In genomic region chr3:84173581-84174154, GRCm38 (mm10) we compare ENCODE assay signal across 23 mouse cellular contexts. TPM values are rescaled to one million over a fixed set of nuclear protein-coding genes. Genes with fewer than 3 reads are reported as not detected.
DNase-seq lines count a peak whose midpoint lies in the region; ATAC-seq and TF ChIP-seq lines count a peak whose summit lies in the region.
"Had no signal": no experiment of that assay in that cellular context is flagged by ENCODE, and none has a peak within 500 bp of the region (broad histone marks: within the 10 kb centered on the region; RNA-seq: fewer than 3 reads in every experiment).

Gene Gm6525, plus strand, starts transcription at chr3:84174104.

- ATAC-seq in frontal cortex, adult (ENCODE audit: low TSS enrichment): 0 out of 2 replicates have a peak, but pooled peaks have one; percentile 35
- no peak for ATAC-seq in megakaryocyte-erythroid progenitor cell, adult 5-6 weeks (replicated peaks; ENCODE audit: low FRiP score, low TSS enrichment, poor library complexity, severe bottlenecking)
- ATAC-seq: forebrain, embryonic 13.5 days; forebrain, postnatal 0 days had no signal

- TF ChIP-seq CTCF in layer of hippocampus, adult 2 months (conservative IDR thresholded peaks at IDR 0.05): no peak

- DNase-seq in frontal cortex, adult 2 months (ENCODE audit: extremely low spot score in 1 of 2, low spot score in 1 of 2): no peak
- no peak for DNase-seq in layer of hippocampus, adult 2 months (ENCODE audit: low spot score in 2 of 2)
- no peak for DNase-seq in layer of hippocampus, adult 9-10 months (ENCODE audit: low spot score)
- peak; percentile 98 for DNase-seq in fat pad, adult 2 months (ENCODE audit: extremely low read depth, low read depth, low spot score)
- no peak for DNase-seq in embryo, embryonic 10.5 days (ENCODE audit: low spot score)
- DNase-seq: adrenal gland, adult 2 months; adrenal gland, postnatal 10 days; adrenal gland, postnatal 25 days; cerebellum, adult 11-12 months; cerebellum, adult 2 months; cerebellum, adult 9-10 months; cerebellum, postnatal 10 days; cerebellum, postnatal 25 days; embryo, embryonic 11 days; forebrain, postnatal 0 days had no signal

- H3K4me3 ChIP-seq in layer of hippocampus, adult 2 months: no peak within 1 kb of the TSS
- H3K4me3 ChIP-seq: embryonic facial prominence, embryonic 13.5 days; embryonic facial prominence, embryonic 15.5 days; erythroblast, embryonic 14.5 days; forebrain, embryonic 13.5 days had no signal

- peak within 1 kb of the TSS; percentile 15 for H3K27ac ChIP-seq in layer of hippocampus, adult 2 months
- H3K27ac ChIP-seq: embryonic facial prominence, embryonic 13.5 days; embryonic facial prominence, embryonic 15.5 days; forebrain, embryonic 13.5 days had no signal

RNA-seq across cellular contexts. Expression of gene Gm6525, which starts in this region (rescaled TPM):
- polyA plus RNA-seq in frontal cortex, adult 2 months (2012; rRNA removed): 0.08 TPM in 1 of 2 replicates, not detected in the other
- not detected for total RNA-seq in layer of hippocampus, adult 2 months (2021)
- total RNA-seq in megakaryocyte-erythroid progenitor cell, adult 5-6 weeks (2014; fragmentation: Nextera tagmentation): not detected in 2 replicates
- total RNA-seq in megakaryocyte-erythroid progenitor cell, adult 5-6 weeks (2017): 0.47 and 1.1 TPM in 2 replicates
- total RNA-seq: adrenal gland, postnatal 4 days had no signal
- polyA plus RNA-seq: adrenal gland, adult 2 months; cerebellum, adult 2 months; cortical plate, adult 2 months; erythroblast, embryonic 14.5 days had no signal
